Mouse (Mus musculus) midbrain, embryonic 11.5 days (tissue): Measurements from ENCODE around the gene Gm5538. TPM values are rescaled to one million over a fixed set of nuclear protein-coding genes. Genes with fewer than 3 reads are reported as not detected.

Experiments
- ATAC-seq: fragments of 200-750 bp; cut with Nextera tagmentation; 2 replicates; pipeline ENCODE4 v1.8.0; 2017; ENCODE audit warnings: moderate TSS enrichment, moderate library complexity; ENCODE audit not compliant: low FRiP score
- DNase-seq: peaks from one replicate; pipeline ENCODE4 v3.0.0; 2015; ENCODE audit warnings: low spot score; ENCODE audit errors: missing footprints
- H3K27ac ChIP-seq: fragments of 300-500 bp; sonication (generic); 2 replicates; pipeline ENCODE4 v1.5.1; 2014; ENCODE audit warnings: low read depth, low read length
- H3K27me3 ChIP-seq: fragments of 300-500 bp; sonication (generic); 2 replicates; pipeline ENCODE4 v1.6.1; 2014; ENCODE audit warnings: mild to moderate bottlenecking, low read length, moderate library complexity, mixed read lengths; ENCODE audit not compliant: control insufficient read depth, insufficient read depth
- H3K36me3 ChIP-seq: fragments of 300-500 bp; sonication (generic); 2 replicates; pipeline ENCODE4 v1.6.1; 2014; ENCODE audit warnings: mild to moderate bottlenecking, low read length, moderate library complexity, mixed read lengths; ENCODE audit not compliant: control insufficient read depth, insufficient read depth
- H3K4me1 ChIP-seq: fragments of 300-500 bp; sonication (generic); 2 replicates; pipeline ENCODE4 v1.6.1; 2014; ENCODE audit warnings: low read length; ENCODE audit not compliant: control insufficient read depth, insufficient read depth
- H3K4me2 ChIP-seq: fragments of 300-500 bp; sonication (generic); 2 replicates; pipeline ENCODE4 v1.6.1; 2014; ENCODE audit warnings: mild to moderate bottlenecking, moderate library complexity
- H3K4me3 ChIP-seq: fragments of 300-500 bp; sonication (generic); 2 replicates; pipeline ENCODE4 v1.5.1; 2014; ENCODE audit warnings: low read depth, low read length
- H3K9ac ChIP-seq: fragments of 300-500 bp; sonication (generic); 2 replicates; pipeline ENCODE4 v1.6.1; 2014; ENCODE audit warnings: low read length
- H3K9me3 ChIP-seq: fragments of 300-500 bp; sonication (generic); 2 replicates; pipeline ENCODE4 v1.6.1; 2016; ENCODE audit warnings: low read length; ENCODE audit not compliant: control insufficient read depth
- WGBS: fragments of 180-500 bp; shearing (Covaris S2); extraction: QIAGEN DNeasy Blood & Tissue Kit; methylation state at CpG from one replicate; pipeline ENCODE4 v1.1.7; 2014; 5-methylcytosine and 5-hydroxymethylcytosine counted together
- polyA plus RNA-seq: library from polyadenylated mRNA; unstranded; fragments of >200 nt; fragmentation: Nextera tagmentation; extraction: Ambion mirVana; gene quantifications from 2 replicates; pipeline ENCODE4 v1.2.1, GENCODE M21; 2014

Gm5538 gene
- not detected in 2 replicates for polyA plus RNA-seq

GRCm38 (mm10) chr3:59729490-59729889 lies at the start of gene Gm5538:
Gene Gm5538, plus strand, starts transcription at chr3:59729790.
- Histone ChIP-seq H3K4me3 (no peak within 1 kb of the TSS), H3K9ac (no peak within 1 kb of the TSS), H3K36me3 (no peaks in the 10 kb centered on the region), H3K27ac (no peak within 1 kb of the TSS), H3K27me3 (no peaks in the 10 kb centered on the region), H3K4me2 (no peak within 1 kb of the TSS), H3K9me3 (no peaks in the 10 kb centered on the region), H3K4me1 (no peaks in the 10 kb centered on the region)
- ATAC-seq: no peak
- DNase-seq: no peak
- WGBS: 89% methylated on average over 2 of the region's 2 CpGs

GRCm38 (mm10) chr3:59697391-59697790 lies 32.2 kb upstream of the Gm5538 start:
- ATAC-seq (no peak), DNase-seq (no peak)
- Histone ChIP-seq H3K9me3 (no peaks in the 10 kb centered on the region), H3K9ac (no peak overlapping the region), H3K27ac (no peak overlapping the region), H3K4me2 (no peak overlapping the region), H3K4me3 (no peak overlapping the region), H3K27me3 (no peaks in the 10 kb centered on the region), H3K36me3 (no peaks in the 10 kb centered on the region), H3K4me1 (no peaks in the 10 kb centered on the region)
- WGBS: 82% methylated on average over 3 of the region's 3 CpGs

- ATAC-seq (no peak), DNase-seq (no peak)
- no peak overlapping the region for H3K9ac ChIP-seq
- H3K4me3 ChIP-seq: no peak overlapping the region
- no peak overlapping the region for H3K4me2 ChIP-seq
- H3K4me1 ChIP-seq: no peaks in the 10 kb centered on the region
- 97% methylated on average over 1 of the region's 1 CpGs for WGBS
- H3K27me3 ChIP-seq: no peaks in the 10 kb centered on the region
- H3K9me3 ChIP-seq: no peaks in the 10 kb centered on the region
- H3K27ac ChIP-seq: no peak overlapping the region
- H3K36me3 ChIP-seq: no peaks in the 10 kb centered on the region
Measured at GRCm38 (mm10) chr3:59702614-59703110, 26.9 kb upstream of the Gm5538 start.

DNA sequence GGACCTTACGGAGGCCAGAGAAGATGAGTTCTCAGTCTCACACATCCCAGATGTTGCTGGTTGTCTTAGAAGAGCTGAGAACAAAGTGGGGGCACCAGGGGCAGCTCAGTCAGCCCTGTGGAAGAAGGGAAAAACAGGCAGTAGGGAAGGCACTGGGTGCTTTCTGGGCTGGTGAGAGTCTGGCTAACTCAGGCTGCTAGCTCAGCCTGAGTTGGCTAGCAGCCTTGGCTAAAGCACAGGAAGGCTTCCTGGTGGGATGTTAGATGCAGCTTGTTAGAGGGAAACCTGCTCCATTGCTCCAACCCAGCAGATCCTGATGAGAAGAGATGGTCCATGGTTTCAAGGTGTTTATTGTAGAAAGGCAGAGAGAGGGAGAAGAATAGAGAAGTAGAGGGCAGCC lies 10.3 kb downstream of the Gm5538 start:
- 91% methylated on average over 1 of the region's 1 CpGs for WGBS
- Histone ChIP-seq H3K27ac (no peak overlapping the region), H3K4me2 (no peak overlapping the region), H3K27me3 (no peaks in the 10 kb centered on the region), H3K4me3 (no peak overlapping the region), H3K9me3 (no peaks in the 10 kb centered on the region), H3K36me3 (no peaks in the 10 kb centered on the region), H3K4me1 (no peaks in the 10 kb centered on the region), H3K9ac (no peak overlapping the region)
- DNase-seq (no peak), ATAC-seq (no peak)

DNA sequence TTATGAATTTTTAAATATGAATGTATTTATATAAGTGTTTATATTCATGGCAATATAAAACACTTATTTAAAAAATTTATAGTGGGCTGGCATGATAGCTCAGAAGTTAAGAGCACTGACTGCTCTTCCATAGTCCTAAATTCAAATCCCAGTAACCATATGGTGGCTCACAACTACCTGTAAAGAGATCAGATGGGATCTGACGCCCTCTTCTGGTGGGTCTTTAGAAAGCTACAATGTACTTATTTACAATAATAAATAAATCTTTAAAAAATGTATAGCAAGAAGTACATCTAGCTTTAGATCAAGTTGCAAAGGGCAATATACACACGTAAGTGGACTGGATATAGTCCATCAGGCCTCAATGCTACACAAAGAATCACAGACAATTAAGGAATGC lies 14.6 kb downstream of the Gm5538 start:
- Histone ChIP-seq H3K27me3 (no peaks in the 10 kb centered on the region), H3K9me3 (no peaks in the 10 kb centered on the region), H3K4me1 (no peaks in the 10 kb centered on the region), H3K36me3 (no peaks in the 10 kb centered on the region), H3K27ac (no peak overlapping the region), H3K9ac (no peak overlapping the region), H3K4me2 (no peak overlapping the region), H3K4me3 (no peak overlapping the region)
- WGBS: 13% methylated on average over 2 of the region's 2 CpGs
- DNase-seq: no peak
- no peak for ATAC-seq

Other genes starting within 250 kb of the Gm5538 start
- not detected in 2 replicates for gene Gm8298, start 131.3 kb downstream of the Gm5538 start, polyA plus RNA-seq
- not detected in 2 replicates for gene C130079G13Rik, start 195.4 kb downstream of the Gm5538 start, polyA plus RNA-seq